Mouse (Mus musculus): ENCODE results near the gene Gm17720. TPM values are rescaled to one million over a fixed set of nuclear protein-coding genes. Genes with fewer than 3 reads are reported as not detected.
"Not testable (repeated sequence)": the region's sequence is repeated elsewhere in the genome, so short reads cannot be mapped to it uniquely, and the experiment has no call there.

Gene Gm17720
- polyA plus RNA-seq, 1 experiment from 2014 or later: not detected

- 28% methylated on average over 8 of the region's 8 CpGs for WGBS
- H3K27me3 ChIP-seq (ENCODE audit: control insufficient read depth, insufficient read depth, low read length); H3K4me2 ChIP-seq (replicated peaks; ENCODE audit: low read depth, low read length); ATAC-seq (ENCODE audit: low FRiP score); H3K9ac ChIP-seq (ENCODE audit: low read depth, low read length); H3K36me3 ChIP-seq (ENCODE audit: control insufficient read depth, insufficient read depth, low read length); H3K4me1 ChIP-seq (replicated peaks; ENCODE audit: control insufficient read depth, insufficient read depth, low read length); H3K4me3 ChIP-seq (ENCODE audit: low read depth, low read length); H3K27ac ChIP-seq (ENCODE audit: low read depth, low read length); H3K9me3 ChIP-seq (ENCODE audit: control insufficient read depth, low read length): not testable (repeated sequence)
- peak; percentile 16 for DNase-seq (ENCODE audit: low spot score)
These were observed 68.8 kb downstream of the Gm17720 start for GRCm38 (mm10) chr8:110033771-110034170.

Other genes starting within 250 kb of the Gm17720 start
- gene Phlpp2, start 234.2 kb downstream of the Gm17720 start, polyA plus RNA-seq (2014; fragmentation: Nextera tagmentation; extraction: Ambion mirVana): 3.4 and 5.1 TPM in 2 replicates
- gene Marveld3, start 140.6 kb downstream of the Gm17720 start, polyA plus RNA-seq (2014; fragmentation: Nextera tagmentation; extraction: Ambion mirVana): 0.52 and 0.82 TPM in 2 replicates
- gene Tat, start 112.3 kb downstream of the Gm17720 start, polyA plus RNA-seq (2014; fragmentation: Nextera tagmentation; extraction: Ambion mirVana): not detected in 2 replicates
- 0.14 TPM in 1 of 2 replicates, not detected in the other for gene Chst4, start 63.0 kb downstream of the Gm17720 start, polyA plus RNA-seq (2014; fragmentation: Nextera tagmentation; extraction: Ambion mirVana)
- 10.1 and 11.4 TPM in 2 replicates for gene Zfp612, start 23.0 kb downstream of the Gm17720 start, polyA plus RNA-seq (2014; fragmentation: Nextera tagmentation; extraction: Ambion mirVana)
- not detected in 2 replicates for gene Gm21964, start 1.5 kb downstream of the Gm17720 start, polyA plus RNA-seq (2014; fragmentation: Nextera tagmentation; extraction: Ambion mirVana)
- gene Calb2, start 65.5 kb upstream of the Gm17720 start, polyA plus RNA-seq (2014; fragmentation: Nextera tagmentation; extraction: Ambion mirVana): 27.5 and 38.2 TPM in 2 replicates
- gene Cmtr2, start 112.9 kb upstream of the Gm17720 start, polyA plus RNA-seq (2014; fragmentation: Nextera tagmentation; extraction: Ambion mirVana): 10.5 and 12.5 TPM in 2 replicates
- 0.33 and 0.36 TPM in 2 replicates for gene Hydin, start 164.2 kb upstream of the Gm17720 start, polyA plus RNA-seq (2014; fragmentation: Nextera tagmentation; extraction: Ambion mirVana)

Measured in hindbrain, embryonic 11.5 days (tissue).